Mouse (Mus musculus) adrenal gland, postnatal 25 days (tissue): Measurements from ENCODE around the gene Lpgat1. TPM values are rescaled to one million over a fixed set of nuclear protein-coding genes. Genes with fewer than 3 reads are reported as not detected.

ENCODE experiments used
- DNase-seq: peaks from one replicate; pipeline ENCODE4 v3.0.0; 2021; ENCODE audit warnings: mixed read lengths
- total RNA-seq: library from RNA; stranded (reverse); gene quantifications from 2 replicates; pipeline ENCODE4 v1.2.3, GENCODE M21; 2021

Lpgat1 gene
- total RNA-seq, 1 experiment from 2014 or later, result 90.0 TPM

DNA sequence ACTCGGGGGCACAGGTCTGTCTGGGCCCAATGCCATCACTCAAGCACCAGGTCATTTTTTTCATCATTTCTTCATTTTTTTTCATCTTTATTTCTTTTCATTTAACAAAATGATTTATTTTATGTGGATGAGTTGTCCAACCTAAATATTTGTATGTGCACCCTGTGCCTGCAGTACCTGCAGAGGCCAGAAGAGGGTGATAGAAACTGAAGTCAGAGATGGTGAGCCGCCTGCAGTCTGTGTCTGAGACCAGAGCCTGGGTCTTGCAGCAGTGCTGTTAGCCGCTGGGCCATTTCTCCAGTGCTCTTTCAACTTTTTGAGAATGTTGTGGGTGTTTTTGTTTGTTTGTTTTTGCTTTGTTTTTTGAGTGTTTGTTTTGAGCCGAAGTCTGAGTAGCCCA, 89.1 kb downstream of the Lpgat1 start:
- DNase-seq, result no peak

DNA sequence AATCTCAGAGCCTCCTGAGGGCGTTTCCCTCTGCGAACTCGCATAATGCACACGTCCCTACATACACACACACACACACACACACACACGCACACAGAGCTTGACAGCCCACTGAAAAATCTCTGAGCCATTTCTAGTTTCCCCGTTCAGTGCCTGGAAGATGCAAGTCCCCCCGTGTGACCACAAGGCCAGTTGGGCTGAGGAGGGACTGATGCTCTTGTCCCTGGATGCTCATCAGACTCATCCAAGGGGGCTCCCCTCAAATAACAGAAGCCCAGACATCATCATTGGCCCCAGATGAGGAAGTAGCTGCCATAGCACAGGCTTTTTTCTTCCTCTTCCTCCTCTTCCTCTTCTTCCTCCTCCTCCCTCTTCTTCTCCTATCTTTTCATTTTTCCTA, 90.3 kb downstream of the Lpgat1 start:
- no peak for DNase-seq

DNA sequence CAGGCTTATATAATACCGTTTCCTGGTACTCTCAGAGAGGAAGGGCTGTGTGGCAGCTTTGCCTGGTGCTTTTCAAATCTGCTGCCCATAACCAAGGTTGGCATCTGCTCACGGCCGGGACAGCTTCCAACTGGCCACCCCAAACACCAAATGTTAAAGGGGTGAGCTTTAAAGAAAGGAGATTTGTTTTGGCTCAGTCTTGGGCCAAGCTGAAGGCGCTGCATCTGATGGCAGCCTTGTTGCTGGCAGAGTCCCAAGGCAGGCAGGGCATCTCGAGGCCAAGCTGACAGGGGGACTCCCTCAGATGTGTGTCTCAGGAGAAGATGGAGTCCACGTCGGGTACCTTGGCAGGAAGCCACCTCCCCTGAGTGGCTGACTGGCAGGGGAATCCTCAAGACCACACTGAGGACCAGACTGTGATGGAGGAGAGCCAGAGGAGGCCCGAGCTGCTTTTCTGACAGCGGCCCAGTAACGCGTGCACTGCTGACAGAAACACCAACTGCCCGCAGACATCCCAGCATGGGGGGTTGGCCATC, 91.1 kb downstream of the Lpgat1 start:
- peak; percentile 37 for DNase-seq

DNA sequence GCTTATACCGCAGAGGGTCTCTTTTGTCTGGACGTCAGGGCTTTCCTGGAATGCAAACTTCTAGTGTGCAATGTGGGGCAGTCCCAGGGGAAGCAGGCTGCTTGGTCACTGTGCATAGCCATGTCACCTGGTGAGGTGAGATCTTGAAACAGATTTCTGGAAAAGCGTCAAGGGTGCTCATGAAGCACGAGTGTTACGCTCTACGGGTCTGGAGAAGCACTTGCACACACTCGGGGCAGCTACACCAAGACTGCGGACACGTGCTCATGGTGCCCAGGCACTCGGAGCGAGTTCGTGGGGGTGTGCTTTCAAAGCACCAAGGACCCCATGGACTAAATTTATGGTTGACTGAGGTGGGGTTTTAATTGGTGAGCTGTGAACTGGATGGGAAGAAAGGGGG, 94.1 kb downstream of the Lpgat1 start:
- no peak for DNase-seq

DNA sequence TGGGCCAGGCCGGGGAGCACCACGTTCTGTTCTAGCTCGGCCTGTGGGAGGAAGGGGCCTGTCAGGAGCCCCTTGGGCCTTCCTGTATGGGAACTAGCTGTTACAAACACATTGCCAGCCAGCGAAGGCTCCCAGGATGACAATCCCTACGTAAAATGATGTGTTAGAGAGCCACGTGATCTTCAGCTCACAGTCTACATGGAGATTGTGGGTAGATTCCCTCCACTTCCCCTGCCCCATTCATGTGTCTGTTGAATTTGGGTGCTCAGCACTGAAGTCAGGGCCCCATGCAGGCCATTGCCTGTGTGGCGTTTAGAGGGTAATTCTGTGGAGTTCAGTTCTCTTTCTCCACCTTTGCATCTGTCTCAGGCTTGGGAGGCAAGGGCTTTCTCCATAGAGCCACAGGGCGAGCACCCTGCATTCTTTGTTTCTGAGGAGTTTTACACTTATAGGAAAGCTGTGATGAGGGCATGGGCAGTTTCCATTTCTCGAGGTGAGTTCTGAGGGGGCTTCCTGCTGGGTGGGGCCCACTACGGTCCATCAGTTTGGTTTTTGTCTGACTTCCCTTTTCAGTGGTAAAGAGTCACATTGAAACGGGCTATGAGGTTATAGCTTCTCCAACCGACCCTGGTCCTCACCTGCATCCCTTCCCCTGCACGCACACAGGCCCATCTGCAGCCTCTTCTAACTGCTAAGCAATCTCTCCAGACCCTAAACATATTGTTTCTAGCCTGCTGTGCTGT, 95.5 kb downstream of the Lpgat1 start:
- no peak for DNase-seq

DNA sequence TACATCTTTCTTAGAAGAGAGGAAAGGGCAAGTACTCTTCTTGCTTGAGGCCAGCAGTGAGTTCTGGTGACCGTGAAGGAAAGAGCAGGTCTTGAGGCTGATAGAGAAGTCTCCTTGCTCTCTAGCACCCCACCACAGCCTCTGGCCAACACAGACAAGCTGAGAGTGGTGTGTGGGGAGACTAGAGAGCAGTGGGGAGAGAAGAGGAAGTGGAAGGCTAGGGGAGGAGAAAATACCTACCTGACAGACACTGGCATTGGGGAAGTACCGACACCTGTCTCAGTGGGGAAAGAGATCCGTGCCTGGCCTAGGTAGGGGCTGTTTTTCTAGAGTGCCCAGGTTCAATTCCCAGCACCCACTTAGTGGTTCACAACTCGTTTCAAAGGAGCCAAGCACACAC, 96.6 kb downstream of the Lpgat1 start:
- DNase-seq, result no peak

DNA sequence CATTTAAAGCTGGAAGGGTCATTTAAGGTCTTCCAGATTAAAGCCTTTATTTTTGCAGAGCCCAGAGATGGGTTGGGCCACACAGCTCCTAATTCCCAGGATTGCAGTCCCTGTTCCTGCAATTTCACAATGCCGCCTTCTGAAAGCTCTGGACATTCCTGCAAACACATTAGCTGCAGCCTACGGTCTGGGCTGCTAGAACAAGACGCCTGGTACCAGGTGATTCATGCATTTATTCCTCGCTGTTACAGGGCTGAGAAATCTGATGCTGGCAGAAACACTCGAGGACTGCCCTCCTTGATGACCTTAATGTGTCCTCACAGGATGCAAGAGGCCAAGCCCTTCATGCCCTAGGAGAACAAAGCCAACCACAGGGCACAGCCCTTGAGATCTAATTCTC, 97.3 kb downstream of the Lpgat1 start:
- no peak for DNase-seq

DNA sequence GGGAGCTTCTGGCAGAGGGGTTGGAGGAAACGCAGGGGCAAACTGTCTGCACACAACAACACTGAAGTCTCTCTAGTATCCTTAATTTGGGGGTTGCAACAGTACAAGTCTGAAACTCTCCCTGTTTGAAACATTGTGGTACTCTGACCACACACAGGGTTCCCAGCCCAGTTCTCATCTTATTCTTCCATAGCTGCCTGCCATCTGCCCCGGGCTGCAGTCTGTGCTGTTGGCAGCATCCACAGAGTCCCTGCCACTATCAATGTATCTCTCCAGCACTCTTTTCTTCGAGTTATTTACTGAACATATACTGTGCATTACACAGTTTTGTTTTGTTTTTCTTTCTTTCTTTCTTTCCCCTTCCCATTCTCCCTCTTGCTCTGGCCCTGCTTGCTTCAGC, 99.0 kb downstream of the Lpgat1 start:
- DNase-seq, result no peak

DNA sequence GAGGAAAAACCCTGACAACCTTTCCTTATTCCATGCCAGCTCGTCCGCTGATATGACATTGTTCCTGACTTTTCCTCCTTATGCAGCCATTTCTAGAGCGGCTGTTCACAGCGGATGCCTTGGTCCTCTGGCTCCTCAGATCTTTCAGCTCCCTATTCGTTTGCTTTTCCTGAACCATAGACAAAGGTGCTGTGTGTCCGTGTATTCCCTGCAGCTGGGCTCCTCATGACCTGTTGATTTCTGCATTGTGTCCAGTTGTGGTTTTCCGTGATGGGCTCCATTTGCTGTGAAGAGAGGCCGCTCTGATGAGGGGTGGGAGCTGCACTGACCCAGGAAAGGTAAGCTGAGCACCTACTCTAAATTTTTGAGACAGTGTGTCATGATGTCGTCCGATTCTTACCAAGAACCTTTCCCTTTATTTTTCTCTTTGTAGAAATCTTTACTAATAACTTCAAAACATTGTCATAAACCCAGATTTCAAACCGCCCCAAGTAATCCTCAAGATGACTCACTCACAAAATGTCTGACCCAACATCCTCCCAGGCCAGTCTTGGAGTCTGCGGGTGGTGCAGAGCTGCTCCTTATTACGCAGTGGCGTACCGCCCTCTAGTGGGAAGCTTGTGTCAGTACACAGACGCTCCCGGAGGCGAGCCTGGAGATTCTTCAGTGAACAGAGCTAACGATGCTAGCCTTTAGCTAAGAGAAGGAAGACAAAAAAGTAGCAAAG, 99.9 kb downstream of the Lpgat1 start:
- DNase-seq, result peak; percentile 86

DNA sequence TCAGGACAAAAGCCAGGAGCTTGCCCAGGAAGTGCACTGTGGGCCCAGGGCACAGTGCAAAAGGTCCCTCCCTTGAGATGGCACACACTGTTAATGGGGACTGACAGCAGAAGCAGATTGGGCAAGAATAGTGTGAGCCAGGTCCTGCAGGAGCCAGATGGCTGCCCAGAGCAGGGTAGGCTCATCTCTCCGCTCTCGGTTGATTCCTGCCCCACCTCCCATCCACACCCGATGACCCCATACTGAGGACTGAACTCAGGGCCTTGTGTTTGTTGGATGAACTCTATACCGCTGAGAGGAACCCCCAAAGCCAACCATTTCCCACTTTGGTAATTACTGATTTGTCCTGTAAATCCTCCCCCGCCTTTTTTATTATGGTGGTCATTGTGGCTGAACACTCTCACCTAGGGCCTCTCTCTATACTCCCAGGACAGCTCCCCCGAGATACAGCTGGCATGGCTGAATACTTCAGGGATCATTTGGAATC, 100.6 kb downstream of the Lpgat1 start:
- DNase-seq, result no peak

DNA sequence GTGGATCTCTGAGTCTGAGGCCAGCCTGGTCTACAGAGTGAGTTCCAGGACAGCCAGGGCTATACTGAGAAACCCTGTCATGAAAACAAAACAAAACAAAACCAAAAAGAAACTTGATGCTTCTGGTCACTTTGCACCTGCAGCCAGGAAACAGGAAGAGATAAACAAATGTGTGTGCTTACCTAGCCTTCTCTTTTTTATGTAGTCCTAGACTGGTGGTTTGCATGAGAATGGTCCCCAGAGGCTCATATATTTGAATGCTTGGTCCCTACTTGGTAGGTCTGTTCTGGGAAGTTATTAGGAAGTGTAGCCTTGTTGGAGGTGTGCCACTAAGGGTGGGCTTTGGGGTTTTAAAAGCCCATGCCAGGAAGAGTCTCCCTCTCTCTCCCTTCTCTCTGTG, 101.4 kb downstream of the Lpgat1 start:
- no peak for DNase-seq

DNA sequence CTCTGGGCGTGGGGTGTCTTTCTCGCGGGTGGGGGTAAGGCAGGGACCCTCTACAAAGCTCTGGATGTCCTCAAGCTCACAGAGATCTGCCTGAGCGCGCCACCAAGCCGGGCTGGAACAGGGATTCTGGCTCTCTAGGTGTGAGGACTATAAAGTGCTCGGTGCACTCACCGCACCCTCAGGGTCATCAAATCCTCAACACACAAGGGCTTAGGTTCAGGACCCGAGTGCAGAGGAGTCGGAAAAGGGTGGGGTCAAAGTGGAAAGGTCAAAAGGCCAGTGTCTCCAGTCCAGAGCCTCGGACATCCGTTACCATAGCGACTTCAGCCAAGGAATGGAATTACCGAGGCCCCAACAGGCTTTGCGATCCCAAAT, 103.3 kb downstream of the Lpgat1 start:
- DNase-seq, result no peak

DNA sequence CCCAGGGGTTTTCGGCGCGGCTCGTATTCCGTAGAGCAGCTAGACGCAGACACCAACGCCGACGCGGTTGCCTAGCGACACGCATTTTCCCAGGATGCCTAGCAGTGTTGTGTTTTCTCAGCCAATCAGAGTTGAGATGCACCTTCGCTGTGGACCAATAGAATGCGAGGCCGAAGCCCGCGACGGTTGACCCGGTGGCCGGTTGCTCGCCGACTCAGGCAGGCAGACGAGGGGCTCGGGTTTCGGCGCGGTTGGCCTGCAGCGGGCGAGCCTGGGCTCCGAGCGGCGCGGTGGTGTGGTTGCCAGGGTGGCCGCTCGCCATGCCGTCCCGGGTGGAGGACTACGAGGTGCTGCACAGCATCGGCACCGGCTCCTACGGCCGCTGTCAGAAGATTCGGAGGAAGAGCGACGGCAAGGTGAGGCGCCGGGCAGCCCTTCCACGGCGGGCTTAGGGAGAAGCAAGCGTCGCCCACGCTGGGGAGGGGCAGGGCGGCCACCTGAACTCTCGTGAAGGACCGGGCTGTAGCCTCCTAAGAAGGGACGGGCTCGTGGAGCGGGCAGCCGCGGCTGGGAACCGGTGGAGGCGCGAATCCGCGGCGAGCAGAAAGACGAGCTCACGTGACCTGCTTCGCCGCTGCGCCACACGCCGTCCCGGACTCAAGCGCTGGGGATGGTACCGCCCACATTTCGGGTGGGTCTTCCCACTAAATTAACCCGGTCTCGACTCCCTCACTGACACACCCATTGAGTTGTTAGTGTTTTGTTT, 103.9 kb downstream of the Lpgat1 start, which contains the start of gene Nek2:
Nek2 (plus strand) TSS at position 119 of the 766 bp plus-strand sequence.
- peak; percentile 96 for DNase-seq

DNA sequence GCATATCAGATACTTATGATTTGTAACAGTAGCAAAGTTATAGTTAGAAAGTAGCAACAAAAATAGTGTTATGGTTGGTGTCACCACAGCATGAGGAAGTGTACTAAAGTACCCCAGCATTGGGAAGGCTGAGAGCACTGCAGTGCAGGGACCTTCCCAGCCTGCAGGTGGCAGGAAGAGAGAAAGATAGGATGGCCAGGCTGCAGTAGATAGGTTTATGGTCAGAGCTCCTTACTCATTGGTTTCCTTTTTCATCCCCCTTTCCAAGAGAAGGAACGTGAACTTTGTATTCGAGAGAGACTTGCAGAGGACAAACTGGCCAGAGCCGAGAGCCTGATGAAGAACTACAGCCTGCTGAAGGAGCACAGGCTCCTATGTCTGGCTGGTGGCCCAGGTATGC, 111.5 kb downstream of the Lpgat1 start:
- DNase-seq, result no peak

DNA sequence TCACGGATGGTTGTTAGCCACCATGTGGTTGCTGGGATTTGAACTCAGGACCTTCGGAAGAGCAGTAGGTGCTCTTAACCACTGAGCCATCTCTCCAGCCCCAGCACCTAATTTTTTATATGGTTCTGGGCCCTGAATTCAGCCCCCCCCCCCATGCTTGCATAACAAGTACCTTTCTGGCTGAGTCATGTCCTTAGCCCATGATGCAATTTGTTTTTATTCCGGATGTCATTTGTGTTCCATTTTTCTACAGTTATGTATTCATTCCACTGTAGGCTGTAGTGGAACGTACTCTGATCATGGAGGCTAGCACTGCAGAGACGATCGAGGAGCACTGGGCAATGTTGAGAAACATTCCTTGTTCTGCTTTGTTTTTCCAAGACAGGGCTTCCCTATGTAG, 115.8 kb downstream of the Lpgat1 start:
- DNase-seq, result no peak

Other genes starting within 250 kb of the Lpgat1 start
- gene Dtl, start 142.3 kb upstream of the Lpgat1 start, total RNA-seq, result 4.6 and 5.3 TPM in 2 replicates
- gene Ints7, start 142.2 kb upstream of the Lpgat1 start, total RNA-seq, result 28.3 and 43.2 TPM in 2 replicates
- 6.7 and 6.8 TPM in 2 replicates for gene Nek2, start 103.6 kb downstream of the Lpgat1 start, total RNA-seq
- gene Slc30a1, start 188.9 kb downstream of the Lpgat1 start, total RNA-seq, result 19.8 and 22.0 TPM in 2 replicates